Mouse (Mus musculus): ENCODE measurements at regions not wholly inside any gene's neighbourhood (a gene's known extent, or its start where the extent isn't known, plus 50 kb on each side); places are given as distances from the start of the nearest gene placed in this dataset.
A peak's percentile ranks its signal among the peaks of the same experiment; 100 is the strongest.
"Not testable (repeated sequence)": the region's sequence is repeated elsewhere in the genome, so short reads cannot be mapped to it uniquely, and the experiment has no call there.

DNA sequence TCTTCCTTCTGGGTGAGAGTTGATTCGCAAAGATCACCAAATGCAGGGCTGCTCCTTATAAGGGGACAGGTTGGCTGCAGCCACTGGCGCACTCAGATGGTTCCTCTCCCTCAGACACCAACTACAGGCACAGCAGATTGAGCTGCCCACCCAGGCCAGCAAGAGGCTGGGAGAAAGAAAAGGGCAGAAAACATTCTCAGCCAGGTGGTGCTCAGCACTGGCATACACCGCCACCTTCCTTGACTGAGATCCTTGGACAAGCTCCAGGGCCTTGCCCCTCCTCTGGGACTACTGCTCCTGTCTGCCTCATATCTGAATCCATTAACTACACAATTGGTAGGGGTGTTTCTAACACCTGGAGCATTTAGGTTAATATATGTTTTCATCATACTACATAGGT, 110.4 kb upstream of the Pou3f3 start:
- DNase-seq = no peak

GRCm38 (mm10) chr1:42588499-42588898, 107.1 kb upstream of the Pou3f3 start:
- peak; percentile 68 for DNase-seq

DNA sequence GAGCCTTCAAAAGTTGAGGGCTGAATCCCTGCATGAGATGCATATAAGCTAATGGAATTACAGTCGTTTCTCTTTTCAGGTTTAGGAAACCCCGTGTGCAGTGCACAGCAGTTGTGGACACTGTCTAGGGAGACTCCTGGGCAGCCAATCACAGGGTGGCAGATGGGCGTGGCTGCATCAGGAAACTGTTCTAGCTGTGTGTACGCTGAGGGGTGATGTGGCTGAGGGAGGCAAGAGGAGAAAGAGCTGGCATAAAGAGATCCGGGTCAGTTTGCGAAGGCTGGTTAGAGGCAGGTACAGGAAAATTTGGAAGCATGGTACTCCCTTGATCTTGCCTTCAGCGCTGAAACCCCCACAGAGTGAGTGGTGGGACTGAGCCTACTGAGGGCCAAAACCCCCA, 106.1 kb upstream of the Pou3f3 start:
- DNase-seq = peak; percentile 70

GRCm38 (mm10) chr1:42591855-42592254, 103.7 kb upstream of the Pou3f3 start:
- peak; percentile 84 for DNase-seq

- no peak for DNase-seq
Measured at GRCm38 (mm10) chr1:42597065-42597464, 98.5 kb upstream of the Pou3f3 start.

DNA sequence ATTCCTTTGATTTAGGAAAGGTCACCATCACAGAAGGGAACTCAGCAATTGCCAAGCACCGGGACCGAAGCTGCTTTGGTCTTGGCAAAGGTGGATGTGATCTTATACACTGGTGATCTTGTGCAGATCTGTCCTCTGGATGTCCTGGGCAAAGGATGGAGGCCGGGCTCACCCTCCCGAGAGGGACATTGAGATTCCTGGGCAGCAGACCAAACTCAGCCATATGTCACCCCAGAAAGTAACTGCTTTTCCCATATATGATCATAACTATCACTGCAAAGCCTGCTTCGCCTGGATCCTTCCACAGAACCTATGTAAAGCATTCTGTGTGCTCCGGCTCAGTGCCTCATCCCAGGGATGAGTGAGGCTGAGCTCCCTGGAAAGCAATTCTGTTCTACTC, 96.3 kb upstream of the Pou3f3 start:
- DNase-seq = peak; percentile 78

DNA sequence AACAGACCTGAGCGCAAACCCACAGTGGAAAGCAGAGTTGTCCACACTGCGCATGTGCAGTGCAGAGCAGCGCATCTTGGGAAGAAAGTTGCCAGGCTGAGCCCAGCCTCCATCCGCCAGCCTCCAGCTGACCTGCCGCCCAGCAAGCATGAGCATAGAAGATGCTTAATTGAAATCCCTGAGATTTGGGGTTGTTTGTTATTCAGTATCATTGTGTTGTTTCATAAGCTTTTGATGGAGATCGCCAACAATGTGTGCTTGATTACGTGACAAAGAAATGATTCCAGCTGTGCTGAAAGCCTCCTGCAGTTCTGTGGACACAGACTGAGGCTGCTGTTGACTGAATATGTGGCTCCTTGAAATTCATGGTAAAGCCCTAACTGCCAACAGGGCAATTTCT, 89.3 kb upstream of the Pou3f3 start:
- DNase-seq = no peak

DNA sequence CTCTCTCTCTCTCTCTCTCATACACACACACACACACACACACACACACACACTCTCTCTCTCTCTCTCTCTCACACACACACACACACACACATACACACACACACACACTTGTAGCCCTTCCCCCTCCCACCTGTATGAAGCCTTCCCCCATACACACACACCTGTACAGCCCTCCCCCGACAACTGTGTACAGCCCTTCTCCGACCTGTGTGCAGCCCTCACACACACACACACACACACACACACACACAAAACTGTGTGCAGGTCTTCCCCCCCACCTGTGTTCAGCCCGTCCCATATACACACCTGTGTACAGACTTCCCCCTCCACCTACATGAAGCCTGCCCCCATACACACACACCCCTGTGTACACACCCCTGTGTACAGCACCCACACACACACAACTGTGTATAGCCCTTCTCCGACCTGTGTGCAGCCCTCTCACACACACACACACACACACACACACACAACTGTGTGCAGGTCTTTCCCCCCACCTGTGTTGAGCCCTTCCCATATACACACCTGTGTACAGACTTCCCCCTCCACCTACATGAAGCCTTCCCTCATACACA, 88.0 kb upstream of the Pou3f3 start:
- not testable (repeated sequence) for DNase-seq

- DNase-seq = no peak
Measured at GRCm38 (mm10) chr1:42623766-42624165, 71.8 kb upstream of the Pou3f3 start.

DNA sequence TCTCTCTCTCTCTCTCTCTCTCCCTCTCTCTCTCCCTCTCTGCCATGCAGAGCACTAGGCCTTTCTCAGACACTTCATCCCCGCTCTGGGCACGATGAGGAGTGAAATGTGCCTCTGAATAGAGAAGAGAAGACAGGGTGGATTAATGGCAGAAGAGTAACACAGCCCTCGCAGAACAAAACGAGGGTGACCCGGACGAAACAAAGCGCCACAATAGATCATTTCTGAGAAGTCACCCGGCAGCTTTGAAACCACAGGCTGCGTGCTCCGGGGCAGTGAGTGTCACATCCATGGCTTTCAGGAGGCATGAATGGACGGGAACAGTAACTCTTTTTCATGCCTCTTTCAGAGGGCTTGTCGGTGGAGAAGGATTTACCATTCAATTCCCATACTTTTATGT, 66.8 kb upstream of the Pou3f3 start:
- DNase-seq = no peak

DNA sequence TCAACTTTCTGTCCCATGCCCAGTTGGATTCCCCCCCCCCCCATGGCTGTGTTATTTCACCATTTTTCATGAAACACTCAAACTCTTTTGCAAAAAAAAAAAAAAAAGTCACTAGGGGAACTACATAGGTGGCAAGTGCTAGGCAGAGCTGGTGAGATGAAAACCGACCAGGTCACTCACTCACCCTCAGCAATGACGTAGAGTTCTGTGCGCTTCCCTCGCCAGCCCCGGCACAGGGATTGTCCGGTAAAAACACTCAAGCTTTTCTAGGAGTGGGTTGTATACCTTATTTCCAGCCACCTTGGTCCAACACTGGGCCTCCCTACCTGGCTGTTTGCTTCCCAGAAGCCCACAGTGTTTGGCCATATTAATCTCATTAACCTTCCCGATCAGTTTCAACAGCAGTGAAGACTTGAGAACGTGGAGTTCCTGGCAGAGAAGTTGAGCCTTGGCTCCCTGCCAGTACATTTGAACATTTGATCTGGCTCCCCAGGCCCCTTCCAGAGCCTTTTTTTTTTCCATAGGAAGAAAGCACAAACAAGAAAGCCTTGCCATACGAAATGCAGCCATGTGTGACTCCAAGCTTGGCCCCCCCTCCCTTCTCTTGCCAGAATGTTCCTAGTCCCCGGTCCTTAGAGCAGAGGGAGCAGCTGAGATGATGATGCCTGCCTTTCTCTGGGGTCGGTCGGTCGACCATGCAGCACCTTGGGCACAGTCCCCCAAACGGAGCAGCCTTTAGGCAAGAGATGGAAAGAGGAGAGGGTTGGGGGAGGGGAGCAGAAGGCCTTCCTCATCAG, 65.9 kb upstream of the Pou3f3 start:
- DNase-seq = no peak

DNA sequence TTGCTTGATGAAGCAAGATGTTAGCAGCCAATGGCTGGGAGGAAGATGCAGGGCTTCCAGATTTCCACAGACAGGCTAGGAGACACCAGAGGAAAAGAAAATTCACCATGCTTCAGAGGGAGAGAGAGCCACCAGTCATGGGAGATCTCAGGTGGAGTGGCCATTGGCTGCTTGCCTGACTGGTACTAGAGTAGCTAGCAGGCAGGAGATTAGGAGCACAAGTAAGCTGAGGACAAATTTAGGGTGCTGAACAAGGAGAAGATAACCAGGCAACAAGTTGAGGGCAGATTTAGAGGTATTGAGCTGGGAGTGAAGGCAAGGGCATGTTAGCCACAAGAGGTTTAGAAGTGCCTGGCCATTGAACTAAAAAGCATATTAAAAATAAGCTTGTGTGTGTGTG, 63.3 kb upstream of the Pou3f3 start:
- peak; percentile 92 for DNase-seq

DNA sequence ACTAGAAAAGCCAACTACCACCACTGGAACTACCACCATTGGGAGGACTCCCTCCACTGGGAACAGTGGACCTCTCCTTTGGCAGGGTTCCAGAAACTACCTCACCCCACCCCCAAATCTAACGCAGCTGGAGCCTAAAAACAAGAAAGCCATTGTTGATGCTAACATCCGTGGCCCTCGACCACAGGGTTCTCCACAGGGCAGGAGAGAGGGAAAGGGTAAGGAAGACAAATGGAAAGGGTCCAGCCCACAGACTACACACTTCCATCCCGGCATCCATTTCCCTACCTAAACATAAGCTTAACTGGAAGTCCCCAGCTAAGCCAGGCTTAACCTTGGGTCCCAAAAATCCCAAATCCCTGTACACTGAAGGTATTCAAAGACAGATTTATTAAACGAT, 59.0 kb upstream of the Pou3f3 start:
- no peak for DNase-seq

Measured in heart, adult 11 months (tissue).